Mouse (Mus musculus): ENCODE measurements at regions not wholly inside any gene's neighbourhood (a gene's known extent, or its start where the extent isn't known, plus 50 kb on each side); places are given as distances from the start of the nearest gene placed in this dataset.

DNA sequence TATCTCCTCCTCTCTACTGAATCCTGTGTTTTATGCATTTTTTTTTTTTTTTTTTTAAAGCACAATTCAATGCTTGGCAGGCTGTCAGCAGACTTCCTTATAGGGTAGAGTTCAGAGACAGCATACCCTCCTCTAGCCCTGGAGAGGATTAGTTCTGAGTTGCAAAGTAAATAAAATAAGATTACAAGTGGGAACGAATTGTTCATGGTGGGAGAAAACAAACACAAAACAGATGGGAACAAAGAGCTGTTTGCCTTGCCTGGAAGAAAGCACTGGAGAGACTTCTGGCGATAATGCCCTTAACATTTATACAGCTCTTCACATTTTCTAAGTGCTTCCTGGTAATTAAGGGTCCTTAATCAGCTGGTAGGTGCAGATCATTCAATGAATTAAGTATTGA lies 254.6 kb downstream of the Lmo7 start:
- no peak for TF ChIP-seq CTCF (IDR thresholded peaks at IDR 0.05; ENCODE audit: borderline replicate concordance, insufficient read depth, low read depth, low read length)
- no peak for TF ChIP-seq POLR2A (IDR thresholded peaks at IDR 0.05; ENCODE audit: borderline replicate concordance, insufficient read depth, low read length)

Measured in cerebellum, adult 2 months (tissue).